Mouse (Mus musculus): ENCODE data around the gene Hltf. TPM values are rescaled to one million over a fixed set of nuclear protein-coding genes. Genes with fewer than 3 reads are reported as not detected.

The Hltf gene
- polyA plus RNA-seq, 1 experiment from 2014 or later, result 21.8 TPM

DNA sequence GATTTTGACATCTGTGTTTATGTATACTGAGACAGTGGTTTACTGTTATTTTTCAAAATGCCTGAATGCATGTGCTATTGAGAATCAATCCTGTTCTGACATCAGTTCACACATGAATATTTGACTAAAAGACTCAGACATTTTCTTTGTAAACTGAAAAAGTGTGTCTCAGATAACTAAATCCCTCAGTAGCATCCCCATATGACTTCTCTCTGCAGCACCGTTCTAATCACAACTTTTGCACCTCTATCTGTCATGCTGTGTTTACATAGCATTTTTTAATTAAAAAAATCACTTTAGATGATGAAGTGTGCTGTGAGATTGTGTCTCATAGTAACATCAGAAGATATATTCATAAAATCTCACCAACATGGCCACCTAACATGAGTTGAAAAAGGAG lies 109.9 kb downstream of the Hltf start:
- ATAC-seq (replicated peaks; ENCODE audit: insufficient number of reproducible peaks, low FRiP score, low TSS enrichment), result no peak
- Histone ChIP-seq H3K4me2 (no peak overlapping the region), H3K9me3 (replicated peaks; ENCODE audit: control insufficient read depth, low read length) (no peaks in the 10 kb centered on the region), H3K36me3 (ENCODE audit: control insufficient read depth, insufficient read depth, low read length) (no peaks in the 10 kb centered on the region), H3K27ac (ENCODE audit: low read depth, low read length) (no peak overlapping the region), H3K9ac (ENCODE audit: low read depth, low read length) (no peak overlapping the region), H3K4me1 (ENCODE audit: control insufficient read depth, insufficient read depth, low read length) (no peaks in the 10 kb centered on the region), H3K4me3 (ENCODE audit: low read depth, low read length) (no peak overlapping the region), H3K27me3 (ENCODE audit: control insufficient read depth, insufficient read depth, low read length) (no peaks in the 10 kb centered on the region)
- WGBS (ENCODE audit: insufficient replicate concordance), result 58% methylated on average over 1 of the region's 1 CpGs

Other genes with a start within 250 kb of the Hltf start
- 0.33 TPM in 1 of 2 replicates, not detected in the other for gene Cp, start 100.8 kb upstream of the Hltf start, polyA plus RNA-seq (2014; fragmentation: Nextera tagmentation; extraction: Ambion mirVana)
- 9.7 and 10.0 TPM in 2 replicates for gene Hps3, start 22.5 kb upstream of the Hltf start, polyA plus RNA-seq (2014; fragmentation: Nextera tagmentation; extraction: Ambion mirVana)
- gene Gyg, start 97.5 kb downstream of the Hltf start, polyA plus RNA-seq (2014; fragmentation: Nextera tagmentation; extraction: Ambion mirVana), result 797 and 836 TPM in 2 replicates
- 0.15 and 0.46 TPM in 2 replicates for gene Cpa3, start 184.4 kb downstream of the Hltf start, polyA plus RNA-seq (2014; fragmentation: Nextera tagmentation; extraction: Ambion mirVana)
- gene Cpb1, start 217.9 kb downstream of the Hltf start, polyA plus RNA-seq (2014; fragmentation: Nextera tagmentation; extraction: Ambion mirVana), result not detected in 2 replicates

All from heart, embryonic 11.5 days (tissue).